Mouse (Mus musculus) gastrocnemius, postnatal 14 days (tissue): Measurements from ENCODE around the gene Ccnf. TPM values are rescaled to one million over a fixed set of nuclear protein-coding genes. Genes with fewer than 3 reads are reported as not detected.

Source experiments
- microRNA-seq, 2 experiments: library from miRNA; unstranded; fragments of <30 nt; microRNA quantifications; one replicate each; pipeline ENCODE4 v1.2.0; 2021
- total RNA-seq, 2 experiments: library from RNA; stranded (reverse); gene quantifications; 2 replicates each; pipeline ENCODE4 v1.2.3; 2021

Ccnf gene
- total RNA-seq, 2 experiments from 2014 or later, result 2.4 to 2.7 TPM

Small RNAs within 50 kb of the gene (microRNA-seq; reads per million reads assigned to microRNA genes)
- gene Mir5134, result 0 to 1.0 reads per million in 2 experiments
- 0 reads per million in 2 experiments for gene Mir6965

Other genes starting within 250 kb of the Ccnf start
- not detected for gene Prss27, start 213.3 kb downstream of the Ccnf start, total RNA-seq
- 10 to 100 TPM; 12.3 to 13.6 TPM for gene Kctd5, start 178.0 kb downstream of the Ccnf start, total RNA-seq
- gene Pdpk1, start 100.6 kb downstream of the Ccnf start, total RNA-seq, result 10 to 100 TPM; 39.5 to 41.3 TPM
- gene Amdhd2, start 87.7 kb downstream of the Ccnf start, total RNA-seq, result 10 to 100 TPM in 1 of 2 experiments, 1 to 10 TPM in 1; 9.5 to 13.5 TPM
- 100 to 1,000 TPM; 167 to 178 TPM for gene Atp6v0c, start 81.8 kb downstream of the Ccnf start, total RNA-seq
- 1 to 10 TPM; 3.4 to 3.5 TPM for gene Tbc1d24, start 45.9 kb downstream of the Ccnf start, total RNA-seq
- 1 to 10 TPM in 1 of 2 experiments, under 1 TPM in 1; 0.86 to 1.1 TPM for gene Ntn3, start 42.0 kb downstream of the Ccnf start, total RNA-seq
- 1 to 10 TPM; 1.9 to 2.3 TPM for gene Tedc2, start 30.6 kb downstream of the Ccnf start, total RNA-seq
- gene Abca17, start 99.6 kb upstream of the Ccnf start, total RNA-seq, result under 1 TPM in 1 of 2 experiments, not detected in 1; 0.09 TPM
- 1 to 10 TPM; 9.0 to 9.8 TPM for gene Abca3, start 100.5 kb upstream of the Ccnf start, total RNA-seq
- 10 to 100 TPM; 48.2 to 51.5 TPM for gene Rnps1, start 163.1 kb upstream of the Ccnf start, total RNA-seq
- 100 to 1,000 TPM; 133 to 200 TPM for gene Eci1, start 175.2 kb upstream of the Ccnf start, total RNA-seq
- gene Dnase1l2, start 191.6 kb upstream of the Ccnf start, total RNA-seq, result under 1 TPM; 0.76 to 0.89 TPM
- 10 to 100 TPM in 1 of 2 experiments, 1 to 10 TPM in 1; 8.5 to 10.2 TPM for gene E4f1, start 218.8 kb upstream of the Ccnf start, total RNA-seq
- gene Pgp, start 218.9 kb upstream of the Ccnf start, total RNA-seq, result 10 to 100 TPM; 44.6 TPM
- under 1 TPM in 1 of 2 experiments, not detected in 1; 0.31 TPM for gene Bricd5, start 222.4 kb upstream of the Ccnf start, total RNA-seq
- 10 to 100 TPM; 10.7 to 11.6 TPM for gene Mlst8, start 227.6 kb upstream of the Ccnf start, total RNA-seq
- gene Caskin1, start 237.1 kb upstream of the Ccnf start, total RNA-seq, result under 1 TPM; 0.22 to 0.31 TPM